Mouse (Mus musculus) neural tube, embryonic 13.5 days (tissue): Measurements from ENCODE around the gene Rapgef5. TPM values are rescaled to one million over a fixed set of nuclear protein-coding genes. Genes with fewer than 3 reads are reported as not detected.

Experiments
- ATAC-seq: fragments of 200-750 bp; cut with Nextera tagmentation; 2 replicates; pipeline ENCODE4 v1.8.0; 2017; ENCODE audit warnings: low read depth, mild to moderate bottlenecking, moderate TSS enrichment, moderate library complexity
- H3K27ac ChIP-seq: fragments of 300-500 bp; sonication (generic); replicated peaks from 2 replicates; pipeline ENCODE4 v1.5.1; 2015; ENCODE audit warnings: moderate library complexity, mild to moderate bottlenecking, inconsistent platforms
- H3K27me3 ChIP-seq: fragments of 300-500 bp; sonication (generic); 2 replicates; pipeline ENCODE4 v1.6.1; 2015; ENCODE audit warnings: mild to moderate bottlenecking, inconsistent platforms
- H3K36me3 ChIP-seq: fragments of 300-500 bp; sonication (generic); 2 replicates; pipeline ENCODE4 v1.6.1; 2015; ENCODE audit warnings: mild to moderate bottlenecking, inconsistent platforms
- H3K4me1 ChIP-seq: fragments of 300-500 bp; sonication (generic); replicated peaks from 2 replicates; pipeline ENCODE4 v1.6.1; 2015; ENCODE audit warnings: inconsistent platforms
- H3K4me2 ChIP-seq: fragments of 300-500 bp; sonication (generic); 2 replicates; pipeline ENCODE4 v1.6.1; 2015; ENCODE audit warnings: inconsistent platforms, mild to moderate bottlenecking, moderate library complexity
- H3K4me3 ChIP-seq: fragments of 300-500 bp; sonication (generic); 2 replicates; pipeline ENCODE4 v1.5.1; 2015; ENCODE audit warnings: mild to moderate bottlenecking, inconsistent platforms
- H3K9ac ChIP-seq: fragments of 300-500 bp; sonication (generic); 2 replicates; pipeline ENCODE4 v1.6.1; 2015; ENCODE audit warnings: moderate library complexity, mild to moderate bottlenecking, inconsistent platforms
- H3K9me3 ChIP-seq: fragments of 300-500 bp; sonication (generic); 2 replicates; pipeline ENCODE4 v1.6.1; 2016; ENCODE audit warnings: inconsistent platforms
- WGBS: fragments of 180-500 bp; shearing (Covaris S2); methylation state at CpG from one replicate; pipeline ENCODE4 v1.1.7; 2015; 5-methylcytosine and 5-hydroxymethylcytosine counted together
- polyA plus RNA-seq: library from polyadenylated mRNA; unstranded; fragments of >200 nt; fragmentation: Nextera tagmentation; extraction: Ambion mirVana; gene quantifications from 2 replicates; pipeline ENCODE4 v1.2.1, GENCODE M21; 2015

Rapgef5 gene
- polyA plus RNA-seq, 1 experiment from 2014 or later: 32.9 TPM

- WGBS: 62% methylated on average over 11 of the region's 11 CpGs
Observed at GRCm38 (mm10) chr12:117737332-117738031, 221.2 kb downstream of the Rapgef5 start.

DNA sequence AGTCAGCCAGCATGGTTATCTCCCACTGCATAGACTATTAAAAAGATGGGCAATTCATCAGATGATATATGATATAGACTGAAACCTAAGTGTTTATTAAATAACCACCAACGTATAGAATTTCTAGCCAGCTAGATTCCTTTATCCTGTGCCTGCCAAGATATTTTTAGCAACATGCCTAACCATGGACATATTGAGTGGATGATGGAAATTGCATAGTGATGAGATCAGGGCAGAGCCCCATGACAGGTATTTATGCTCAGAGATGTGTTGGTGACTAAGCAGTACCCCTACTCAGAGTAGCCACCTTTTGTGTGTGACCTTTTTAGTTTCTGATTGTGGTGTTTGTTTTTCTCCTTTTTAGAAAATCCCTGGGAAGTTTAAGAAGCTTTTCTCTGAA lies 226.2 kb downstream of the Rapgef5 start:
- Histone ChIP-seq H3K4me2 (no peak overlapping the region), H3K4me3 (no peak overlapping the region), H3K36me3 (peaks cover 41% of the 10 kb centered on the region), H3K27ac (no peak overlapping the region; the same call in 1 of the 2 replicates), H3K4me1 (peaks cover 29% of the 10 kb centered on the region), H3K27me3 (no peaks in the 10 kb centered on the region), H3K9ac (no peak overlapping the region), H3K9me3 (no peaks in the 10 kb centered on the region)
- ATAC-seq: no peak
- 60% methylated on average over 1 of the region's 1 CpGs for WGBS

More at GRCm38 (mm10) chr12:117737332-117738031, 221.2 kb downstream of the Rapgef5 start:
- Histone ChIP-seq H3K4me2 (no peak overlapping the region), H3K9me3 (no peaks in the 10 kb centered on the region), H3K27ac (peak overlapping the region; percentile 77), H3K9ac (0 out of 2 replicates have a peak overlapping the region, but pooled peaks have one; percentile 1), H3K27me3 (no peaks in the 10 kb centered on the region), H3K4me1 (peaks cover 59% of the 10 kb centered on the region), H3K4me3 (no peak overlapping the region), H3K36me3 (peaks cover 20% of the 10 kb centered on the region)
- peak; percentile 41; the same call in 1 of the 2 replicates for ATAC-seq

GRCm38 (mm10) chr12:117744580-117745483 lies 228.6 kb downstream of the Rapgef5 start:
- no peak for ATAC-seq
- 48% methylated on average over 8 of the region's 8 CpGs for WGBS
- Histone ChIP-seq H3K4me2 (no peak overlapping the region), H3K27ac (peak overlapping the region; percentile 28; the same call in 1 of the 2 replicates), H3K4me1 (peaks cover 22% of the 10 kb centered on the region), H3K9ac (0 out of 2 replicates have a peak overlapping the region, but pooled peaks have one; percentile 12), H3K27me3 (no peaks in the 10 kb centered on the region), H3K36me3 (peaks cover 51% of the 10 kb centered on the region), H3K4me3 (no peak overlapping the region), H3K9me3 (no peaks in the 10 kb centered on the region)

GRCm38 (mm10) chr12:117746611-117747010 lies 230.3 kb downstream of the Rapgef5 start:
- 89% methylated on average over 7 of the region's 7 CpGs for WGBS
- Histone ChIP-seq H3K27ac (no peak overlapping the region), H3K27me3 (no peaks in the 10 kb centered on the region), H3K4me3 (no peak overlapping the region), H3K4me2 (no peak overlapping the region), H3K9me3 (no peaks in the 10 kb centered on the region), H3K9ac (no peak overlapping the region), H3K4me1 (peaks cover 26% of the 10 kb centered on the region), H3K36me3 (peaks cover 46% of the 10 kb centered on the region)
- no peak for ATAC-seq

DNA sequence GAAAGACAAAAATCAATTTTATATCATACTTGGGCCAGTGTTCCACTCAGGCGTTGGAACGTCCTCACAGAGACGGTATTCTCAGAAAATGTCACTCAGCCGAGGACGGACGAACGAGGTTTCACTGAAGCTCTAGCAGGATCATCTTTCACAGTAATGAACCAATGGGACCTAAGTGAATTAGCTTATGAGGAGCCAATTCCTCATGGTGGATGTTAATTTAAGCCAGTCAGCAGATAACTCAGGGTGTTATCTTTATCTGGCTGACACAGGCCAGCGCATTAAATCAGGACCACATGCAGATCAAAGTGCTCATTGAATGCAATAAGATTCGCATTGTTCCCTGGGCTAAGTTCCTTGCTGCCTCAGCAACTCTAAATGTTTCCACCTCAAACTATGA lies 234.8 kb downstream of the Rapgef5 start:
- H3K9ac ChIP-seq: peak overlapping the region; percentile 50

DNA sequence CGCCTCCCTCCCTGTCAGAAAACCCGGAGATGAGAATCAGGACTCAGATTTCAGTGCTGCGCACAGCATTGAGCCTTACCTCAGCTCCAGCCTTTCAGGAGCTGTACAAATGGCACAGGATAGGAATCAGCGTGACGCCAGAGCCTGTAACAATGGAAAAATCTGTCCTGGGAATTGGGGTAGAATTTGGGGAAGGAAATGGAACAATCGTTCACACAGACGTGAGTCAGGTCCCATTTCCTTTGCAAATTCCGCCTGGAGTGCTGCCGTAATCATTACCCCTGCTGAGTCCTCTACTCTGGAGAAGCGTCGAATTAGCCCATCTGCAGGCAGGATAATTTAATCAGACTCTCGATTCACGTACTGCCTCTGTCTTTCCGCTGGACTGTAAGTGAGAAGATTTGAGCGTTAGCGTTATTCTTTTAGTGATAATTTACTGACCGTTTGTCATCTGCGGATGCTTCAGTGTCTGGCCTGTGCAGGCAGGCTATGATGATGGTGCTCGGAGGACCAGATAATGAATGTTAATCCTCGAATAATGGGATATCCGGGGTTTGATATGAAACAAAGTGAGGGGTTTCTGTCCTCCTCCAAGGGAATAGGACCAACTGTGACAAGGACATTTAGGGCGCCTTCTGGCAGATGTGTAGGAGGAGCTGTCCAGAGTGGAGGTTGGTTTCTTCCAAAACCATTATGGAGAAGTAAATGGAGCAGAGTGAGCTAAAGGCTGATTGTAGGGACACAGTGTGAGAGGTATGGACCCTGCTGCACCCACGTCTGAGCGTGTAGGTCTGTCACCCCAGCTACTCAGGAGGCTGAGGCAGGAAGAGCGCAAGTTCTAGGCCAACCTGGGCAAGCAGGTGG lies 235.5 kb downstream of the Rapgef5 start:
- peaks cover 36% of the 10 kb centered on the region for H3K4me1 ChIP-seq
- peak overlapping the region; percentile 50 for H3K9ac ChIP-seq
- H3K4me2 ChIP-seq: peak overlapping the region; percentile 39
- ATAC-seq: peak; percentile 78
- H3K36me3 ChIP-seq: peaks cover 52% of the 10 kb centered on the region
- no peak overlapping the region for H3K4me3 ChIP-seq
- H3K27ac ChIP-seq: peak overlapping the region; percentile 84
- 21% methylated on average over 25 of the region's 25 CpGs for WGBS
- no peaks in the 10 kb centered on the region for H3K27me3 ChIP-seq
- H3K9me3 ChIP-seq: no peaks in the 10 kb centered on the region

More for the DNA sequence above, 234.8 kb downstream of the Rapgef5 start:
- H3K4me3 ChIP-seq: no peak overlapping the region
- H3K27me3 ChIP-seq: no peaks in the 10 kb centered on the region
- peaks cover 46% of the 10 kb centered on the region for H3K36me3 ChIP-seq
- ATAC-seq: peak; percentile 73
- WGBS: 11% methylated on average over 9 of the region's 9 CpGs
- H3K4me1 ChIP-seq: peaks cover 36% of the 10 kb centered on the region
- peak overlapping the region; percentile 39 for H3K4me2 ChIP-seq
- peak overlapping the region; percentile 84 for H3K27ac ChIP-seq
- no peaks in the 10 kb centered on the region for H3K9me3 ChIP-seq

DNA sequence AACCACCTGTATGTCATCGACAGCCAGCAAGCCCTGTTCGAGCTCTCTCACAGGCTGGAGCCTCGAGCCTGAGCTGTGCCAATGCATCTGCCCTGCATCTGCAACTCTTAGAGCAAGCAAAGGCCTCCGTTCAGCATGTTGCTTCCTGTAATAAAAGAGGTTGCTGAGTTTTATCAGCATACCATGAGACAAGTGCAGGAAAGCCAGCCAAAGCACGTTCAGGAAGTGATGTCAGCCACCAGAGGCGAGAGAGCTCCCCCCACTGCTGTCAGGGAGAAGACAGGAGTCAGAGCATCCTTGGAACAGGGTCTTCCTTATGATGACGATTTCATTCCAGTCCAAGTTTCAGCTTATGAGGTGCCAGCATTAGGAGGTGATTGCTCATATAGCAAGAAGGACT lies 239.7 kb downstream of the Rapgef5 start:
- ATAC-seq: no peak
- Histone ChIP-seq H3K9ac (no peak overlapping the region), H3K27ac (no peak overlapping the region), H3K4me1 (peaks cover 23% of the 10 kb centered on the region), H3K27me3 (no peaks in the 10 kb centered on the region), H3K36me3 (peaks cover 47% of the 10 kb centered on the region), H3K9me3 (no peaks in the 10 kb centered on the region), H3K4me2 (no peak overlapping the region), H3K4me3 (no peak overlapping the region)
- WGBS: 72% methylated on average over 7 of the region's 7 CpGs

GRCm38 (mm10) chr12:117760373-117760772 lies 244.1 kb downstream of the Rapgef5 start:
- H3K4me1 ChIP-seq: peaks cover 9% of the 10 kb centered on the region
- H3K9ac ChIP-seq: no peak overlapping the region
- 83% methylated on average over 5 of the region's 5 CpGs for WGBS
- no peak overlapping the region for H3K27ac ChIP-seq
- ATAC-seq: no peak
- H3K4me2 ChIP-seq: no peak overlapping the region
- H3K36me3 ChIP-seq: peaks cover 26% of the 10 kb centered on the region
- H3K4me3 ChIP-seq: no peak overlapping the region
- no peaks in the 10 kb centered on the region for H3K27me3 ChIP-seq
- H3K9me3 ChIP-seq: no peaks in the 10 kb centered on the region

DNA sequence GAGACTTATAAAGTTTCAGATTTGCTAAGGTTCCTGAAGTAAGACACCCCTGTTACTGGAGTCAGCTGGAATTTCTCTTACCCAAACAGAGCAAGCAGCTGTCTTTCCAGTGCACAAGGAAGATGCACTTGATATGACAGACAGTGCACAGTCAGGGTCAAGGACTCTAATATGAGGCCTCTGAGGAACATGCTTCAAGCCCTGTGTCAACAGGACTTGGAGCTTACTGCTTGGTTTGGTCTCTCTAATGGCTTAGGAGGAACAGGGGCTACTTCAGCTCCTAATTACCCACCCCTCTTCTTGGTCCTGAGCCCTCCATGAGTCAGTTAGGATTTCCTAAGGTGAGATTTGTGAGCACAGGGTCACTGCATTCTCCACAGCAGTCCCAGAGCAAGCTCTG lies 244.6 kb downstream of the Rapgef5 start:
- Histone ChIP-seq H3K36me3 (peaks cover 26% of the 10 kb centered on the region), H3K9ac (no peak overlapping the region), H3K4me1 (peaks cover 9% of the 10 kb centered on the region), H3K27me3 (no peaks in the 10 kb centered on the region), H3K27ac (no peak overlapping the region), H3K4me2 (no peak overlapping the region), H3K9me3 (no peaks in the 10 kb centered on the region), H3K4me3 (no peak overlapping the region)
- no peak for ATAC-seq

GRCm38 (mm10) chr12:117761698-117762097 lies 245.4 kb downstream of the Rapgef5 start:
- no peak for ATAC-seq
- H3K27ac ChIP-seq: no peak overlapping the region
- no peaks in the 10 kb centered on the region for H3K9me3 ChIP-seq
- no peak overlapping the region for H3K4me2 ChIP-seq
- no peaks in the 10 kb centered on the region; the same call in 1 of the 2 replicates for H3K27me3 ChIP-seq
- 40% methylated on average over 1 of the region's 1 CpGs for WGBS
- no peak overlapping the region for H3K9ac ChIP-seq
- H3K36me3 ChIP-seq: peaks cover 17% of the 10 kb centered on the region
- no peak overlapping the region for H3K4me3 ChIP-seq
- peaks cover 9% of the 10 kb centered on the region for H3K4me1 ChIP-seq

- no peak for ATAC-seq
- Histone ChIP-seq H3K4me2 (no peak overlapping the region), H3K9ac (no peak overlapping the region), H3K4me1 (peaks cover 9% of the 10 kb centered on the region), H3K9me3 (no peaks in the 10 kb centered on the region), H3K27ac (no peak overlapping the region), H3K4me3 (no peak overlapping the region), H3K36me3 (0 out of 2 replicates have a peak, but pooled peaks cover 6% of the 10 kb centered on the region), H3K27me3 (peaks cover 2% of the 10 kb centered on the region; the same call in 1 of the 2 replicates)
- WGBS: 49% methylated on average over 3 of the region's 3 CpGs
Observed at GRCm38 (mm10) chr12:117763247-117763646, 247.0 kb downstream of the Rapgef5 start.
